Mouse (Mus musculus) spleen, embryonic (tissue): Measurements from ENCODE around the gene Magi2.

Source experiments
- CTCF ChIA-PET: fragments of 350-600 bp; sonication (Branson Sonifier 250); formaldehyde crosslinking; loops from one replicate; lab custom pipeline; 2022; lab: Charles Lee

The Magi2 gene

DNA sequence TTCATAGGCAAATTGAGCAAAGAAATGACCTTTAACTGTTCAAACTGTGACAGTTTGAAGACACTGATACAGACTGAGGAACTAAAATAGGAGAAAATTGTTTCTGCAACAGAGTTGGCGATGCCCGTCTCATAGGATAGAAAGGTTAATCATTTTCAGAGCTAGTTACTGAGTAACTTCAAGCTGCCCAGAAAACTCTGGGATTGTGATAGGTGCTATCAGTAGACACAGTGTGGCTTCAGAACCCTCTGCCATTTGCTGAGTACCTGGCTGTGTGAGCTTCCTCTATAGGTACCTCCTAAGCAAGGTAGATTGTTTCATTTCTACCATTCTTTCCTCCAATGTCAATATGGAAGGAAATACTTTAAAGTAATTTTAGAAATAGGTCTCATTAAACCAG, 1014.7 kb downstream of the Magi2 start:
- CTCF ChIA-PET: no interaction called here

- CTCF ChIA-PET: no interaction called here
Observed at GRCm38 (mm10) chr5:20242496-20242895, 1015.7 kb downstream of the Magi2 start.

DNA sequence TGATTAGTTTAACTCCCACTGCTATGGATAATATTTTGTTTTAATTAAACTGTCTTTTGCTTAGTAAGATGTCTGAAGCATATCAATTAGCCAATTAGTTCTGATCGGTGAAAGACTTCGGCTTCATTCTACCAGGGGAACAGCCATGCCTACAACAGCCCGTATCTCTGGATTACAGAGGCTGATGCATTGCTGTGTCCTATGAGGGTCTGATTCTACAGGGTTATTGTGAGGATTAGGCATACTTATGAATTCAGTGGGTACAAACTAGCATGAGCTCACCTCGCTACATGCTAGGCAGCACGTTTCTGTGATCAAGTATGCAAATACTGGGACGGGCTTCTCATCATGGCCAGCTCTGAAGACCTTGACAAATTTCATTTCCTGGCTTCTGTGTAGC, 1022.5 kb downstream of the Magi2 start:
- CTCF ChIA-PET: no interaction called here

- CTCF ChIA-PET: no interaction called here
Observed at GRCm38 (mm10) chr5:20251541-20251940, 1024.7 kb downstream of the Magi2 start.

DNA sequence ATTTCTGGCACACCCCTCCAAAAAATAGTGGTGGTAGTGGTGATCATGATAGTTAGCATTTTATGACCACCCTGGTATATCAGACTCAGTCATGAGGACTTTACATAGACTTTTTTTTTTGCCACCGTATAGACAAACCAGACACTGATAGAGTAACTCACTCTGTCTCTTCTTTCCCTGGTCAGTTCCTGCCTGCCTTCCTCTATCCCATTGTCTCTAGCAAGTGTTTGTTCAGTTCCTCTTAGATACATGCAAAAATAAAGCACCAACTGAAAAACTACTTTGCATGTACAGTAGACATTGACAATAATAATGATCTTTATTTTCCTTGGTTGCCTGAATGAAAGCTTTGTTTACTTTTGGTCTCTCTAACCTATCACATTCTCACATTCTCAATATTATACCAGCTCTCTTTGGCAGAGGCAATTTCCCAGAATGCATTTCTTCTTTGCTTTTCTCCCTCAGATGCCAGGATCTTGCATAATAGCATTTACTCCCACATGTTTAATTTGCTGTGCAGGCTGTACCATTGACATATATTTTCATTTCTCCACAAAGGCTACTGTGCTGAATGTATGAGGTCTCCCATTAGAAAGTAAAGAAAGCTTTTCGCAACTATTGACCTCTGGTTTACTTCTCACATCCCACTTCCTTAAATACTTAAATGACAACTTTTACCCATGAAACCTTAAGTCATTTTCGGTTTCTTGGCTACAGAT, 1029.5 kb downstream of the Magi2 start:
- CTCF ChIA-PET: no interaction called here

- CTCF ChIA-PET: no interaction called here
Observed at GRCm38 (mm10) chr5:20256933-20257332, 1030.1 kb downstream of the Magi2 start.

GRCm38 (mm10) chr5:20257419-20257818, 1030.6 kb downstream of the Magi2 start:
- CTCF ChIA-PET: no interaction called here

DNA sequence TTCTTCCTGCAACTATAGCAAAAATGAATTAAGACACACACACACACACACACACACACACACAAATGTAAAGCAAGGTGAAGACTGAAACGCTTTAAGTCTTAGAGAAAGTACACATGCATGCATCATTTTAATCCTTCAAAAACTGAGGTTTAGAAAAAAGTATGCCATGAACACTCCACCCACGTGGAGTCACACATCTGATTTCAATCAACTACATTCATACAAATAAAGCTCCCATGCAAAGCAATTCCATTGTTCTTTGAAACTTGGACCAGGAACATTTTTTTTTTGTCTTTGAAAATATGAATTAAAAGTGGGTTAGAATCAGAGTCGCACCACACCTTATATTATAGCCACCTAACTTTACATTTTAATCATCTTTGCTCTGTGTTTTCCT, 1032.9 kb downstream of the Magi2 start:
- CTCF ChIA-PET: no interaction called here

GRCm38 (mm10) chr5:20272680-20273079, 1045.8 kb downstream of the Magi2 start:
- CTCF ChIA-PET: interaction anchor here (0.6 kb wide), 1 partner anchor 49 kb away, joined by 4 read pairs; no protein-coding TSS in a partner anchor

DNA sequence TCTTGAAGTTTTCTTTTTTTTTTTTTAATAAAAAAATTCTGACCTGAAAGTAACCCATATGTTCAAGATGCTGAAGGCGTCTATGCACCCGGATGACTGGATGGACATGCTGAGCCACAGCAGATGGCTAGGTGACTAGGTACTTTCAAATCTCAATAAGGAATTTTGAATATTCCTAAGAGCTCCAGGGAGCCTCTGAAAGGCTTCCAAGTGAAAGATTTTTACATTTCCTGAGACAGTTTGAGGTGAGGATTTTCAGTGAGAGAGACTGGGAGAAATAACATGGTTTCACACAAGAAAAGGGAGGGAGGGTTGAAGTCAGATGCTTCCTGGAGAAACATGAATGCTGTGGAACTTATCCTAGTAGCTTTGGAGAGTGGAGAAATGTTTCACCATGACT, 1048.8 kb downstream of the Magi2 start:
- CTCF ChIA-PET: no interaction called here

- CTCF ChIA-PET: no interaction called here
Observed at GRCm38 (mm10) chr5:20285080-20285840, 1058.4 kb downstream of the Magi2 start.

- CTCF ChIA-PET: no interaction called here
Observed at GRCm38 (mm10) chr5:20294521-20294920, 1067.7 kb downstream of the Magi2 start.

DNA sequence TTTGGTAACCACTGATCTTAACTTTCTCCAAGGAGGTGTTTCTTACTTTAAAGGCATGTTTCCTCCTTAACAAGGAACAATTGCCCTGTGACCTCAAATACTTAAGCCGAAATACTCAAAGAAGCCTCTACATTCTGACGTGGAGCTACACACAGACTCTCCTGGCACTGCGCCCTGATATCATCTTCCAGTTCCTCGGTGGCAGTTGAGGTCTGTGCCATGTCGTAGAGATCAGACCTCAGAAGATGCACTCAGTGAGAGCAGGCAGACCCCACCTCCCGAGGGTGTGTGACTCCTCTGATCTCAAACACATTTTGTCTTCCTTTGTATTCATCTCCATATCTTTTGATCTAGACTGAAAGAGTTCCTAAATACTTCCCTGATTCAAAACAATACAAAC, 1073.0 kb downstream of the Magi2 start:
- CTCF ChIA-PET: no interaction called here

DNA sequence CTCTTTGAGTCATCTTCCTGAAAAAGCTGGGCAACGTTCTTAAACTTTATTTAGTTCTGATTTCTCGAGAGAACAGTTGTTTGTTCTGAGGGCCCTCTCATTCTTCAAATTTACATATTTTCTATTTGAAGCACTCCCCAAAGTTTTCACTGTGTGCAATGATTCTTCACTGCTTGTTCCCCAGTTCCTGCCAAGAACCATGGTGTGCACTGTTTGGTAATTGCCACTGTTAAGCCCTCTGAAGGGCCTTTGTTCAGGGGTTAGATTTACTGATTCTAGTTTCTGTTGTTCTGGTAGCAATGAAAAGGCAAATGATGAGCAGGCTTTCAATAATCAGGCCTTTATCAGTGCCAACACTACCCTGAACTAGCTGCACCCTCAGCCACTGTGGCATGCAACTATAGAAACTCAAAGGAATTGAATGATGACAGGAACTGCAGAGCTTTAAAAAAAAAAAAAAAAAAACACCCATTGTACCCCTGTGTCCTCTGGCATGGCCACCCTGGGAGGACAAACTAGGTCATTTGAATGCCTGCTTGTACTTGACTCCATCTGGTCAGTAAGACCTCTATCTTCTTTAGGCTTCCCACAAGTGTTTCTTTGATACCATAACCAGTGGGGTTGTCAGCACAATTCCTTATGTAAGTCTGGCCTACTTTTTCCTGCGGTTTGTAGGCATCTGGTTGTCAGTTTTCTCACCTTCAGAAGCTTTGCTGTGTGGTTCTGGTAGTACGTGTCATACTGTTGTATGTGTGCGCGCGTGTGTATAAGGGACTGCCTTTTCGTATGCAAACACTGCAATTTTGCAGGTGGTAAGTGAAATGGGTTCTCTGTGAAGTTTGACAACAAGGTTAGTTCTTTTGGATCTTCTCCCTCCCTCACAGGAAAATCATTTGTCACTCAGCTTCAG, 1076.5 kb downstream of the Magi2 start:
- CTCF ChIA-PET: no interaction called here

- CTCF ChIA-PET: interaction anchor here (0.6 kb wide), 1 partner anchor 48 kb away, joined by 4 read pairs; no protein-coding TSS in a partner anchor
Observed at GRCm38 (mm10) chr5:20320970-20321369, 1094.1 kb downstream of the Magi2 start.

DNA sequence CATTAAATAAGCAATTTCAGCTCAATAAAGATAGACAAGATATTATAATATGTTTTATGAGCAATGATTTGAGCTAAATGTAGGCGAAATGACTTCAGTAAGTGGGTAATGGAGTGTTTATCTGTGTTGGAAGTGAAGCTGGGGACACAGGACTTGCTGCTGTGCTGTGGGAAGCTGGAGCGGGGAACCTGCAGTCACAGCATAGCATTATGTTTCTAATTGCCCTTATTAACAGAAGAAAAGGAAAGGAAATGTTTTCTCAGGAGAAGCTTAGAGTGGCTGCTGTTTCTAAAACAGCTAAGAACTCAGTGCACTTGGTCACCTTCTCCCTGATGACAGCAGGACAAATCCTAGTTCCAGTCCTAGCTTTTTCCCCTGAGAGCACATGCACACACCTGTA, 1098.5 kb downstream of the Magi2 start:
- CTCF ChIA-PET: no interaction called here

DNA sequence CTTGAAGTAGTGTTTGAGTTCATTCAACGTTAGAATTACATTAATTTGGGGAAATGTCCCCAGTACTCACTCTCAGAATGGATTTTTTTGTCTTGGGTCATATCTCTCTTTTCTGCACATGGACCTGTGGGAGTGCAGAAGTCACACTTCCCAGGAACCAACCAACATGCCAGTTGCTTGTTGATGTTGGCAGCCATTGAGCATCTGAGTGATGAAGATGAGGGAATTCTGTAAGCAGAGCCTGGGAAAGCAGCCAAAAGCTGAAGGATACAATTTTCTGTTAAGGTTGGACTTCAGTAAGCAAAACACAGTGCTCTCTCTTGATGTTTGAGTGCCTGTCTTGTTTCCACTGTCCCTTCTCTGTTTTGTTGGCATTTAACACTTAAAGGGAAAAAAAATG, 1102.1 kb downstream of the Magi2 start:
- CTCF ChIA-PET: interaction anchor here (0.6 kb wide), 2 partner anchors 1065 to 1515 kb away, joined by 3 to 4 read pairs; no protein-coding TSS in a partner anchor

GRCm38 (mm10) chr5:20330025-20330424, 1103.2 kb downstream of the Magi2 start:
- CTCF ChIA-PET: no interaction called here

GRCm38 (mm10) chr5:20332574-20332973, 1105.7 kb downstream of the Magi2 start:
- CTCF ChIA-PET: no interaction called here

GRCm38 (mm10) chr5:20334549-20334948, 1107.7 kb downstream of the Magi2 start:
- CTCF ChIA-PET: no interaction called here

DNA sequence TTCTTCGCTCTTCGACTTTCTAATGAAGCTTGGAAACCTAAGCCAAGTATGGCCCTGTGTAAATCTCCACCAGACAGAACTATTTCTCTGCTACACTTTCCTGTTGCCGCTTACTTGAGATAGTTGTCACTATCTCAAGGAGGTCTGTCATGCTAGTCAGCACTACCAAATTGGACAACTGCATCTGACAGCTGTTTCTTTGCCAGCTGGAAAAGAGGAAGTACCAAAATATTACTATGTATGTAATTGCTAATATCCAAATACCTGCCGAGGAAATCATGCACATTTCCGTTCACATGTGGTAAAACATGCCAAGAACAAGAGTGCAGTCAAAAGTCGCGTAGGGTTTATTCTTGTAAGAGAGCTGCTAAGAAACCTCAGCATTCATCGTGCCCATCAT, 1126.1 kb downstream of the Magi2 start:
- CTCF ChIA-PET: no interaction called here

DNA sequence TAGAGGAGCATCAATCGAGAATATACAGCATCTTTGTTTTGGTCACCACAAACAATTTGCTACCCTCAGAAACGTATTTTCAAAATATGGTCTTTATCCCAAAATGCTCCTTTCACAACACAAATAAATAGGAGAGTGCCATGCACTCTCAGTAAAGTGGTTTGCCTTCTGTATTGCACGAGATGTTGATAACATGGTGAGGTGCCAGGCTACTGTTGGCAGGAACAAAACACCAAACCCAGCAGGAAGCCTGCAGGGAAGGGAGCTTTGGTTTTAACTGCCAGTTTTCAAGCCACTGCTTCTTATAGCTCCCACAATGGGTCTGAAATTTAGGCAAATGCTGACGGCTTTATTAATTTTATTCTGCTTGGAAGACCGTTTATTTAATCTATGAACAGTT, 1131.6 kb downstream of the Magi2 start:
- CTCF ChIA-PET: interaction anchor here (0.8 kb wide), 1 partner anchor 36 kb away, joined by 3 read pairs; no protein-coding TSS in a partner anchor
